Mouse (Mus musculus): ENCODE data around the gene Vmn2r46. TPM values are rescaled to one million over a fixed set of nuclear protein-coding genes. Genes with fewer than 3 reads are reported as not detected.
"Not testable (repeated sequence)": the region's sequence is repeated elsewhere in the genome, so short reads cannot be mapped to it uniquely, and the experiment has no call there.

The Vmn2r46 gene
- total RNA-seq (2021): not detected
- long read RNA-seq, experiment 1: 0 reads
- long read RNA-seq, experiment 2: 0 reads

DNA sequence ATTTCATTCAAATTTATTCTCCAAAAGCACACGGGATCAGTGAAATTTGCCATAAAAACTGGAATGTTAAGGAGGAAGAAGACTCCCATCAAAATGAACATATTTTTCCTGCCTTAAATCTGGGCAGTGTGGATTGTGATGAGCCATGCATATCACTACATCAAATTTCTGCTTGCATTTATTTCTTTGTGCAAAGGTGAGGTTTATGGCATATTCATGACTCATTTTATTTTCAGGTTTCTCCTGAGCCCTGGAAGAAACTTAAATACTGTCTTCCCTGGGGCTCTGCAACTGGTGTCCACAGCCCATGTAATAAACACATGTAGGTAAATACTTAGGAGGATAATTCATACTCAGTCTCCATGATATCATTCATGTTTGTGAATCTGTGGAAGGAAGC, at the start of gene Vmn2r46:
Vmn2r46 (minus strand) TSS at position 101 of the 400 bp plus-strand sequence.
- intact Hi-C loops (cut with DNase I); DNase-seq: not testable (repeated sequence)

Other genes starting within 250 kb of the Vmn2r46 start
- not detected for gene Vmn2r47, start 70.8 kb upstream of the Vmn2r46 start, total RNA-seq (2021)
- gene Vmn2r48, start 183.0 kb upstream of the Vmn2r46 start, total RNA-seq (2021): not detected
- gene Vmn2r49, start 221.7 kb upstream of the Vmn2r46 start, total RNA-seq (2021): not detected

All from gastrocnemius, postnatal 36 days (tissue).